Mouse (Mus musculus) kidney, embryonic 16.5 days (tissue): ENCODE results near the gene 2610028H24Rik. TPM values are rescaled to one million over a fixed set of nuclear protein-coding genes. Genes with fewer than 3 reads are reported as not detected.

ENCODE experiments used
- ATAC-seq: fragments of 200-750 bp; cut with Nextera tagmentation; 2 replicates; pipeline ENCODE4 v1.8.0; 2017; ENCODE audit warnings: moderate TSS enrichment; ENCODE audit not compliant: low FRiP score, low TSS enrichment
- H3K27ac ChIP-seq: fragments of 300-500 bp; sonication (generic); 2 replicates; pipeline ENCODE4 v1.5.1; 2014; ENCODE audit warnings: low read length
- H3K27me3 ChIP-seq: fragments of 300-500 bp; sonication (generic); 2 replicates; pipeline ENCODE4 v1.6.1; 2014; ENCODE audit warnings: low read length, control low read depth, mixed read lengths; ENCODE audit not compliant: insufficient read depth
- H3K36me3 ChIP-seq: fragments of 300-500 bp; sonication (generic); 2 replicates; pipeline ENCODE4 v1.6.1; 2014; ENCODE audit warnings: low read length, control low read depth, mixed read lengths; ENCODE audit not compliant: insufficient read depth
- H3K4me1 ChIP-seq: fragments of 300-500 bp; sonication (generic); 2 replicates; pipeline ENCODE4 v1.6.1; 2014; ENCODE audit warnings: low read length, control low read depth, mixed read lengths; ENCODE audit not compliant: insufficient read depth
- H3K4me2 ChIP-seq: fragments of 300-500 bp; sonication (generic); replicated peaks from 2 replicates; pipeline ENCODE4 v1.6.1; 2014; ENCODE audit warnings: low read depth, low read length
- H3K4me3 ChIP-seq: fragments of 300-500 bp; sonication (generic); 2 replicates; pipeline ENCODE4 v1.5.1; 2014; ENCODE audit warnings: mild to moderate bottlenecking, low read length
- H3K9ac ChIP-seq: fragments of 300-500 bp; sonication (generic); replicated peaks from 2 replicates; pipeline ENCODE4 v1.6.1; 2014; ENCODE audit warnings: low read length
- H3K9me3 ChIP-seq: fragments of 300-500 bp; sonication (generic); 2 replicates; pipeline ENCODE4 v1.6.1; 2016; ENCODE audit warnings: low read length, control low read depth
- WGBS: fragments of 180-500 bp; shearing (Covaris S2); extraction: QIAGEN DNeasy Blood & Tissue Kit; methylation state at CpG from one replicate; pipeline ENCODE4 v1.1.7; 2014; 5-methylcytosine and 5-hydroxymethylcytosine counted together
- polyA plus RNA-seq: library from polyadenylated mRNA; unstranded; fragments of >200 nt; fragmentation: Nextera tagmentation; extraction: Ambion mirVana; gene quantifications from 2 replicates; pipeline ENCODE4 v1.2.1, GENCODE M21; 2015

The 2610028H24Rik gene
- polyA plus RNA-seq, 1 experiment from 2014 or later, result not detected

DNA sequence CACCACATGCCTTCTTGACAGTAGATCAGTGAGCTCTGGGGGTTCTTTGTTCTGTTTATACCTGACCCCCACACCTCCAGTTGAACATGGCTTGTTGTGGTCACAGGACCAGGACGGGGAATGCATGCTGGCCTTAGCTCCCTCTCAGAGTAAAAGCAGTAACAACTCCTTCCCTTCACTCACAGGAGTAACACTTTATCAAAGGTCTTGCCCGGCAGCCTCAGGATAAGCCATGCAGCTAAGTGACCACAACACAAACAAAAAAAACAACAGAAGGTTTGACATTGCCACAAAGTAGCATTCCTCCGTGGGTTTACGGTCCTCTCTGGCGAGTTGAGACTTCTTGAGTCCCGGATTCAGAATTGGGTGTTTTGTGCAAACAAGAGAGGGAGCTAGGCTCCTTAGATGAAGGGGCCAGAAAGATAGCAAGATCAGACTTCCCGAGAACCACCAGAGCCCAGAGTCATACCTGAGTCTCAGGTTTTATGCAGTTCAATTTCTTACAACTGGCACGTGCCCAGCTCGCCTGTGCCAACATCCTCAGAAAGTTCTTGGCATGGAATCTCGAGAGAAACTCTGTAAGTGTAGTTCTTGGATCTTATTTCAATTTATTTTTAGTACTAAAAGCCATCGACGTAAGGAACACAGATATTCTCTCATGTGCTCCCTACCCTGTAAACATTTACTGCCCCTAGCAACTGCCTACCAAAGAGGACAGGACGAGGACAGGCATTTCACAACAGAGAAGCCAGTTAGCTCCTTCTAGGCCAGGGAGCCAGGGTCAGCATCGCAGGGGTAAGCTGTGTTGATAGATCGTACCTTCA, 1.3 kb upstream of the 2610028H24Rik start:
- Histone ChIP-seq H3K9ac (no peak overlapping the region), H3K36me3 (no peaks in the 10 kb centered on the region), H3K9me3 (no peaks in the 10 kb centered on the region), H3K27ac (no peak overlapping the region), H3K4me1 (peaks cover 8% of the 10 kb centered on the region; the same call in 1 of the 2 replicates), H3K27me3 (no peaks in the 10 kb centered on the region), H3K4me3 (no peak overlapping the region), H3K4me2 (no peak overlapping the region)
- no peak for ATAC-seq
- WGBS, result 80% methylated on average over 15 of the region's 15 CpGs

DNA sequence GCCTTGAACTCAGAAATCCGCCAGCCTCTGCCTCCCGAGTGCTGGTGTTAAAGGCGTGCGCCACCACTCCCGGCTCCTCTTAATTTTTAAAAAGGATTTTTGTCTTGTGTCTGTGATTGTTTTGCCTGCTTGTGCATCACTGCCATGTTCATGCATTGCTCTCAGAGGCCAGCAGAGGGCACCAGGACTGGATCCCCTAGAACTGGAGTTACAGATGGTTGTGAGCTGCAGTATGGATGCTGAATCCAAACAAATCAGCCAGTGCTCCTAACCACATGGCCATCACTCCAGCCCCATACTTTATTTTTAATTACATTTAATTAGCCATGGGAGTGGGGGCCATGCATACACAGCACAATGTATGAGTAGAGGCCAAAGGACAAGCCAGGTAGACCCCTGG, 6.4 kb downstream of the 2610028H24Rik start:
- no peaks in the 10 kb centered on the region for H3K4me1 ChIP-seq
- WGBS, result 65% methylated on average over 5 of the region's 5 CpGs
- peaks cover 9% of the 10 kb centered on the region; the same call in 1 of the 2 replicates for H3K9me3 ChIP-seq
- no peak overlapping the region for H3K4me3 ChIP-seq
- ATAC-seq, result no peak
- H3K4me2 ChIP-seq, result no peak overlapping the region
- H3K27me3 ChIP-seq, result no peaks in the 10 kb centered on the region
- no peak overlapping the region for H3K27ac ChIP-seq
- no peak overlapping the region for H3K9ac ChIP-seq
- H3K36me3 ChIP-seq, result no peaks in the 10 kb centered on the region

GRCm38 (mm10) chr10:76461255-76461654, 12.4 kb downstream of the 2610028H24Rik start:
- no peak overlapping the region for H3K27ac ChIP-seq
- no peaks in the 10 kb centered on the region for H3K4me1 ChIP-seq
- ATAC-seq, result no peak
- no peaks in the 10 kb centered on the region for H3K27me3 ChIP-seq
- no peak overlapping the region for H3K9ac ChIP-seq
- H3K9me3 ChIP-seq, result peaks cover 9% of the 10 kb centered on the region; the same call in 1 of the 2 replicates
- no peak overlapping the region for H3K4me2 ChIP-seq
- H3K4me3 ChIP-seq, result no peak overlapping the region
- WGBS, result 100% methylated on average over 1 of the region's 1 CpGs
- 0 out of 2 replicates have a peak, but pooled peaks cover 4% of the 10 kb centered on the region for H3K36me3 ChIP-seq

GRCm38 (mm10) chr10:76462312-76462711, 13.4 kb downstream of the 2610028H24Rik start:
- peaks cover 9% of the 10 kb centered on the region; the same call in 1 of the 2 replicates for H3K9me3 ChIP-seq
- no peak overlapping the region for H3K9ac ChIP-seq
- H3K4me3 ChIP-seq, result no peak overlapping the region
- H3K4me2 ChIP-seq, result no peak overlapping the region
- no peak overlapping the region for H3K27ac ChIP-seq
- no peaks in the 10 kb centered on the region for H3K27me3 ChIP-seq
- H3K36me3 ChIP-seq, result 0 out of 2 replicates have a peak, but pooled peaks cover 4% of the 10 kb centered on the region
- 90% methylated on average over 7 of the region's 7 CpGs for WGBS
- no peaks in the 10 kb centered on the region for H3K4me1 ChIP-seq
- no peak for ATAC-seq

- H3K9me3 ChIP-seq, result peaks cover 9% of the 10 kb centered on the region; the same call in 1 of the 2 replicates
- no peak overlapping the region for H3K27ac ChIP-seq
- H3K27me3 ChIP-seq, result no peaks in the 10 kb centered on the region
- no peak for ATAC-seq
- H3K9ac ChIP-seq, result no peak overlapping the region
- H3K36me3 ChIP-seq, result 0 out of 2 replicates have a peak, but pooled peaks cover 4% of the 10 kb centered on the region
- 87% methylated on average over 6 of the region's 6 CpGs for WGBS
- no peak overlapping the region for H3K4me3 ChIP-seq
- H3K4me1 ChIP-seq, result peaks cover 1% of the 10 kb centered on the region
- no peak overlapping the region for H3K4me2 ChIP-seq
These were observed 13.8 kb downstream of the 2610028H24Rik start for GRCm38 (mm10) chr10:76462721-76463120.

DNA sequence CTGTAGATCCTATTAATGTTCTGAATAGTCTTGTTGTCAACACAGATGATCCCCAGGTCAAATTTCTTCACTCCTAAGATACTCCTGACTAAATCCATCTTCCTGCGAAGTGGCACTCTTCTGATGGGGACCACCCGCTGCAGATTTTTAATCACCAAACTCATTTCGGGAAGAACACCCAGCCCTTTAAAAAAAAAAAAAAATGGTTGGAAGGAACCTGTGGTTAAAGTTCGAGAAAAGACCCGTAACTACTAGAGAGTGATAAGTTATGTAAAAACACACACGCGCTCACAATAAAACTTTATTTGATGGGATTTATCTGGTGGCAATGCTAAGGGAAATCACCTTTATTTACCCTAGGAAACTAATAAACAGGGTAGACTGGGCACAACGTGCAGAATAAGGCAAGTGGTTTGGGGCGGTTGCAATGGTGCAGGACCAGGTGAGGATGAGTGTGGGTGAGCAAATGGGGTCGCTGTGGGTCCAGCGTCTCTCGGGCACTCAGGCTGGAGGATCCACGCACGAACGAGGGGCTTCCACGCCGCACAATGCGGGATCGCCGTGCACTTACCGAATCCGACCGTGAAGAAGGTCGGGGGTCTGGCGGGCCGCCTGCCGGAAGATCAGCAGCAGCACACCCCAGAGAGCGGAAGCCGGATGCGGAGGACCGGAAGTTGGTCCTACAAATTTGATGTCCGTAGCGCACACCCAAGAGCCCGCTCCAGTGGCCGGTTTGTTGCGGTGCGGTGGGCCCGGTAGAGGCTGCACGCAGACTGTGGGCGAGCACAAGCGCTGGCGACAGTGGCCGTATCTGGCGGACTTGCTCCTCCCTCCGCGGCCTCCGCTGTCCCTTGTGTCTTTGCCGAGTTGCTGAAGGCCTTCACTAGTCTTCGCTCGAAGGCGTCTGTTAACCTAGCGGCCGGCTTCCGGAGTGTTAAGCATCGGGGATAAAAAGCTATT, 19.6 kb downstream of the 2610028H24Rik start, which contains the start of the genes Mcm3ap and Ybey:
Gene Mcm3ap, plus strand, starts transcription at position 725 of the 960 bp plus-strand sequence.
Gene Ybey, minus strand, starts transcription at position 912 of the 960 bp plus-strand sequence.
- peaks cover 22% of the 10 kb centered on the region for H3K36me3 ChIP-seq
- H3K4me2 ChIP-seq, result peak within 1 kb of the TSS; percentile 75
- WGBS, result 1% methylated on average over 55 of the region's 55 CpGs
- peak within 1 kb of the TSS; percentile 83 for H3K27ac ChIP-seq
- peak within 1 kb of the TSS; percentile 82 for H3K4me3 ChIP-seq
- no peaks in the 10 kb centered on the region for H3K27me3 ChIP-seq
- H3K4me1 ChIP-seq, result peaks cover 3% of the 10 kb centered on the region
- peak; percentile 93 for ATAC-seq
- peak within 1 kb of the TSS; percentile 88 for H3K9ac ChIP-seq
- no peaks in the 10 kb centered on the region for H3K9me3 ChIP-seq

DNA sequence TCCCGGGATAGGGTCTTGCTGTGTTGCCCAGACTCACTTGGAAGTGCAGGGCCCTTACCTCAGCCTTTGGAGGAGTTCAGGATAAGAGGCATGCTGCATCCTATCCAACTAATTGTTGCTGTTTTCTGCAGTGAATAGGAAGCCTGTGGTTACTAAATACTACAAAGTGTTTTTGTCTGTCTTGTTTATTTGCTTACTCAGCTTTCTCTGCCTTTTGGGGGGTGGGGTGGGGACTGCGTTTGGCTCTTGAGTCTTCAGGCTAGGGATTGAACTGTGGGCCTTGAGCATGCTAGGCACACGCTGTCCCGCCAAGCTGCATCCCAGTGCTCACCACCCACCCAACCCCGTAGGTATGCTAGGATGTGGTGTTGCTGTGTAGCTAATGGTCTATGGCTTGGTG, 24.9 kb downstream of the 2610028H24Rik start:
- Histone ChIP-seq H3K4me1 (no peaks in the 10 kb centered on the region), H3K9ac (no peak overlapping the region), H3K4me3 (no peak overlapping the region), H3K9me3 (no peaks in the 10 kb centered on the region), H3K4me2 (no peak overlapping the region), H3K36me3 (peaks cover 59% of the 10 kb centered on the region), H3K27me3 (no peaks in the 10 kb centered on the region), H3K27ac (no peak overlapping the region)
- no peak for ATAC-seq
- WGBS, result 90% methylated on average over 5 of the region's 5 CpGs

- H3K4me1 ChIP-seq, result no peaks in the 10 kb centered on the region
- no peak overlapping the region for H3K4me3 ChIP-seq
- no peaks in the 10 kb centered on the region for H3K9me3 ChIP-seq
- H3K27me3 ChIP-seq, result no peaks in the 10 kb centered on the region
- ATAC-seq, result no peak
- H3K27ac ChIP-seq, result no peak overlapping the region
- WGBS, result 93% methylated on average over 13 of the region's 13 CpGs
- H3K36me3 ChIP-seq, result peaks cover 82% of the 10 kb centered on the region
- no peak overlapping the region for H3K4me2 ChIP-seq
- no peak overlapping the region for H3K9ac ChIP-seq
These were observed 32.0 kb downstream of the 2610028H24Rik start for GRCm38 (mm10) chr10:76480851-76481250.

DNA sequence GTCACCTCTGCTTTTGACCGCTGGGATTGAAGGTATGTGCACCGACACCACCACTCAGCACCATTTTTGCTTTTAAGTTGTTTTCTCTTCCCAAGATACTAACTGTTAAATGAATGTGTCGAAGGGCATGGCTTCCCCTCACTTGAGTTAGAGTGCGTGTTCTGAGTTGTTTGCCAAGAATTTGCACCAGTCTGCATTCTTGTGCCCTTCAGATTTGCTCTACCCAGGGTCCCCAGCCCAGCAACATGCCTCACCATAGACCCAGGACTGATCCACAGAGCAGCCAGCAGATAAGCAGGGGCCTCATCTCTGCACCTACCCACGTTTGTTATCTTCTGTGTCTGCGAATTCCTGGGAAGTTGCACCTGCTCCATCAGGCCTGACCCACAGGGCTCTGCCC, 32.6 kb downstream of the 2610028H24Rik start:
- no peaks in the 10 kb centered on the region for H3K27me3 ChIP-seq
- H3K9ac ChIP-seq, result no peak overlapping the region
- no peak overlapping the region for H3K4me3 ChIP-seq
- H3K4me1 ChIP-seq, result no peaks in the 10 kb centered on the region
- H3K4me2 ChIP-seq, result no peak overlapping the region
- H3K36me3 ChIP-seq, result peaks cover 82% of the 10 kb centered on the region
- H3K9me3 ChIP-seq, result no peaks in the 10 kb centered on the region
- ATAC-seq, result no peak
- WGBS, result 89% methylated on average over 6 of the region's 6 CpGs
- H3K27ac ChIP-seq, result no peak overlapping the region
